Mouse (Mus musculus) bone marrow macrophage, adult 2 months (primary cell): ENCODE data around the gene Rbm47.

Experiments
- CTCF ChIP-seq: IDR thresholded peaks from 2 replicates; pipeline ENCODE4 v1.5.1; 2012; ENCODE audit warnings: low read depth, mild to moderate bottlenecking, low read length, moderate library complexity
- POLR2A ChIP-seq: IDR thresholded peaks from 2 replicates; pipeline ENCODE4 v1.6.1; 2012; ENCODE audit warnings: mild to moderate bottlenecking, low read depth, low read length, borderline replicate concordance

DNA sequence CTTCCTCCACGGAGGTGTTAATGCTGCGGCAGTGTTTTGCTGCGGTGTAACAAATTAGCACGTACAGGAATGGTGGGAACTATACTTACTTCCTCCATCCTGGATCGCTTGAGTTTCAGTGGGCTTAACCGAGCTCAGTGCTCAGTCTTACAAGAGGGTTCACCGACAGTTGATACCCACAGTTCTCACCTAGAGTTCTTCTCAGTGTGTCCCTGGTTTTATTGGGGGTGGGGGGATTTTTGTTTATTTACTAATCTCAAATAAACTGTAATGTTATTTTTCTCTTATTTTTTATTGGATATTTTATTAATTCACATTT is 18.2 kb upstream of the Rbm47 start:
- TF ChIP-seq POLR2A = no peak
- no peak for TF ChIP-seq CTCF
